Mouse (Mus musculus) hindbrain, embryonic 14.5 days (tissue): ENCODE measurements around the gene Drd5. TPM values are rescaled to one million over a fixed set of nuclear protein-coding genes. Genes with fewer than 3 reads are reported as not detected.

Experiments
- ATAC-seq: fragments of 200-750 bp; cut with Nextera tagmentation; 2 replicates; pipeline ENCODE4 v1.8.0; 2017; ENCODE audit warnings: moderate number of reproducible peaks, mild to moderate bottlenecking, moderate TSS enrichment, moderate library complexity; ENCODE audit not compliant: low FRiP score
- DNase-seq: peaks from one replicate; pipeline ENCODE4 v3.0.0-alpha.2; 2015; ENCODE audit warnings: low spot score
- H3K27ac ChIP-seq: fragments of 300-500 bp; sonication (generic); 2 replicates; pipeline ENCODE4 v1.5.1; 2014; ENCODE audit warnings: mild to moderate bottlenecking, moderate library complexity
- H3K27me3 ChIP-seq: fragments of 300-500 bp; sonication (generic); 2 replicates; pipeline ENCODE4 v1.6.1; 2014; ENCODE audit warnings: mild to moderate bottlenecking, low read length, mixed read lengths; ENCODE audit not compliant: control insufficient read depth, insufficient read depth
- H3K36me3 ChIP-seq: fragments of 300-500 bp; sonication (generic); replicated peaks from 2 replicates; pipeline ENCODE4 v1.6.1; 2014; ENCODE audit not compliant: control insufficient read depth, insufficient read depth
- H3K4me1 ChIP-seq: fragments of 300-500 bp; sonication (generic); replicated peaks from 2 replicates; pipeline ENCODE4 v1.6.1; 2014; ENCODE audit warnings: antibody characterized with exemption, low read length, mixed read lengths; ENCODE audit not compliant: control insufficient read depth, insufficient read depth
- H3K4me2 ChIP-seq: fragments of 300-500 bp; sonication (generic); replicated peaks from 2 replicates; pipeline ENCODE4 v1.6.1; 2014; ENCODE audit warnings: mild to moderate bottlenecking, moderate library complexity
- H3K4me3 ChIP-seq: fragments of 300-500 bp; sonication (generic); replicated peaks from 2 replicates; pipeline ENCODE4 v1.5.1; 2014; ENCODE audit warnings: mild to moderate bottlenecking, low read length
- H3K9ac ChIP-seq: fragments of 300-500 bp; sonication (generic); 2 replicates; pipeline ENCODE4 v1.6.1; 2014
- H3K9me3 ChIP-seq: fragments of 300-500 bp; sonication (generic); 2 replicates; pipeline ENCODE4 v1.6.1; 2016; ENCODE audit warnings: low read length; ENCODE audit not compliant: control insufficient read depth
- WGBS: fragments of 180-500 bp; shearing (Covaris S2); extraction: QIAGEN DNeasy Blood & Tissue Kit; methylation state at CpG from one replicate; pipeline ENCODE4 v1.1.7; 2014; 5-methylcytosine and 5-hydroxymethylcytosine counted together
- polyA plus RNA-seq: library from polyadenylated mRNA; unstranded; fragments of >200 nt; fragmentation: Nextera tagmentation; extraction: Ambion mirVana; gene quantifications from 2 replicates; pipeline ENCODE4 v1.2.1, GENCODE M21; 2014

The Drd5 gene
- polyA plus RNA-seq, 1 experiment from 2014 or later: 0.46 TPM

DNA sequence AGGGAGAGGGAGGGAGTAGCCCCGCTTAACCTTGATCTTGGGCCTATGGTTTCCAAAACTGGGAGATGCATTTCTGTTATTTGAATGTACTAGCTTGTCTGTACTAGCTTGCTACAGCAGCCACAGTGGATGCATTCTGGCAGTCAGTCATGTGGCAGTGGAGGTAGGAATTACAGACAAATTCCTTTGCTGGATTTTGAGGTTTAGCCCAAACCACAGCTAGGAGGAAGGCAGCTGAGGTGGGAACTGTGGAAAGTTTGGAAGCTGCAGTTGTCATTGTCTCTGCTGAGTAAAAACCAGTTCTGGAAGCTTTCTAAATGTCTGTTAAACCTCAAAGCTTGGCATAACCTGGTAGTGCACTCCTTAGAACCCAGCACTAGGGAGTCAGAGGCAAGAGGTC, 52.1 kb downstream of the Drd5 start:
- no peaks in the 10 kb centered on the region for H3K9me3 ChIP-seq
- H3K27me3 ChIP-seq: no peaks in the 10 kb centered on the region; the same call in 1 of the 2 replicates
- no peaks in the 10 kb centered on the region for H3K36me3 ChIP-seq
- peaks cover 8% of the 10 kb centered on the region; the same call in 1 of the 2 replicates for H3K4me1 ChIP-seq
- H3K9ac ChIP-seq: no peak overlapping the region
- 92% methylated on average over 1 of the region's 1 CpGs for WGBS
- ATAC-seq: no peak
- no peak overlapping the region for H3K27ac ChIP-seq
- no peak for DNase-seq
- no peak overlapping the region for H3K4me3 ChIP-seq
- H3K4me2 ChIP-seq: no peak overlapping the region

Other genes with a start within 250 kb of the Drd5 start
- 311 and 362 TPM in 2 replicates for gene Nsg1, start 159.5 kb upstream of the Drd5 start, polyA plus RNA-seq
- 17.8 TPM in 2 replicates for gene Zbtb49, start 98.9 kb upstream of the Drd5 start, polyA plus RNA-seq
- gene Lyar, start 98.9 kb upstream of the Drd5 start, polyA plus RNA-seq: 33.4 and 33.5 TPM in 2 replicates
- gene Tmem128, start 59.2 kb upstream of the Drd5 start, polyA plus RNA-seq: 99.6 and 102 TPM in 2 replicates
- not detected in 2 replicates for gene Otop1, start 43.4 kb upstream of the Drd5 start, polyA plus RNA-seq
- 0.14 and 0.27 TPM in 2 replicates for gene Slc2a9, start 183.8 kb downstream of the Drd5 start, polyA plus RNA-seq
- 183 and 218 TPM in 2 replicates for gene Wdr1, start 243.9 kb downstream of the Drd5 start, polyA plus RNA-seq